Mouse (Mus musculus) MN1 (cell line): Measurements from ENCODE around the gene 6430571L13Rik.

Source experiments
- DNase-seq: peaks from one replicate; pipeline ENCODE4 v3.0.0-alpha.2; 2016; ENCODE audit warnings: low spot score

The 6430571L13Rik gene

GRCm38 (mm10) chr9:107340911-107341645 is 676 bp downstream of the 6430571L13Rik start:
- no peak for DNase-seq

DNA sequence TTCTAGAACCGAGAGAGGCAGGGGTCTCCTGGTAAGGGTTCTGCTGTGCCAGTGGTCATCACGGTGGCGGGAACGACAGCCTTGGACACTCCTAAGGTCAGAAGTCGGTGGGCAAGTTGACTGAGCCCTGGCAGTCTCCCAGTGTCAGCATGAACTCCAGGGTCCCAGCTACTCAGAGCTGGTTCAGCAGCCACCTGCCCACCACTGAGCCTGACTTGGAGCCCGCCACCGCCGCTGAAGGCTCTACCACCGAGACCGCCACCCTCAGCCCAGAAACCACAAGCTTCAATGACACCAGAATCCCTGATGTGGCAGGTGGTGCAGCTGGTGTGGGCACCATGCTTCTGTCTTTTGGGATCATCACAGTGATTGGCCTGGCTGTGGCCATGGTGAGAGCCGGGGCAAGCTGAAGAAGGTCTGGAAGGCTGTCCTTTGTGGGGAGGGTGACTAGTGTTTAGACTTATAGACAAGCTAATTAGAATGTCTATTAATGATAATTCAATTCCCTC is 1.9 kb downstream of the 6430571L13Rik start:
- DNase-seq, result no peak

- DNase-seq, result no peak
Measured at GRCm38 (mm10) chr9:107343146-107343943, 2.9 kb downstream of the 6430571L13Rik start.

- DNase-seq, result no peak
Measured at GRCm38 (mm10) chr9:107344027-107344426, 3.6 kb downstream of the 6430571L13Rik start.

- DNase-seq, result peak; percentile 39
Measured at GRCm38 (mm10) chr9:107346081-107346480, 5.7 kb downstream of the 6430571L13Rik start.

DNA sequence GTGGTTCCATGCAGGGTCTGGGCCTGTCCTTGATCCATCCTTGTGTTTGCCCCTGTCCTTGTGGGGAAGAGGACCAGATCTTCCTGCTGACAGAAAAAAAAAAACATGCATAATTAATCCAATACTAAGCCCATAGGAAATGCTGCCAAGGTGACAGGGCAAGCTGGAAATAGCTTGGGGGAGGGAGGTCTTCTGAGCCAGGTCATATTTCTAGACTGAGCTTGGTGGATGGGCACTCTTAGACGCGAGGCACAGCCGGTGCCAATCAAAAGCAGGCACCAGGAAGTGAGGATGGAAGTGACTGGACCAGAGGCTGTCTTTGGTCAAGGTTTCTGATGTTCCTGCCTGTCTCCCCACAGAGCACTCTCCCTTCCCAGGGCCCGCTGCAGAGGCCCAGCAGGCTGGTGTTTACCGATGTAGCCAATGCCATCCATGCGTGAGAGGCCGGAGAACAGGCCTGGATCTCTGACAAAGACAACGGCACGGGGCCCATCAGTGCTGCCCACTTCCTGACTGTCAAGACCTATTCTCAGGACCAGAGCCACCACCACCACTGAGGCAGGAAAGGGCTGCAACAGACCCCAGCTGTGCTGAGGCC is 7.3 kb downstream of the 6430571L13Rik start:
- no peak for DNase-seq

DNA sequence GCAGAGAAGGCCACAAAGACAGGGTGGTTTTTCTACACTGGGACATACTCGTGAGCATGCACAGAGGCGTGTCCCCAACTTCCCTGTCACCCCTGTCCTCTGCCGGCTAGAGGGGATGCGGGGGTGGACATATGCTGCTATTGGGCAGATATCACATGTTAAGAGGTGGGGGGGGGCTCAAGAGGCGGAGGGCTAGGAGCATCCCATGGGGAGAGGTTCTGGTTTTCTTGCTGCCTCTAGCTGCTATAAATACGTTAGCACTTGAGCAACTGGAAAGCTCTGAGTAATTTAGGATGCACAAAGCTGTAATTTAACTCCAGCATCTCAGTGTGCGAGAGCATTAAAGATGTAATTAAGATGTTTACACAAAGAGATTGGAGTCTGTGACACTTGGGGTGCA is 8.9 kb downstream of the 6430571L13Rik start:
- no peak for DNase-seq

GRCm38 (mm10) chr9:107354826-107355225 is 14.4 kb downstream of the 6430571L13Rik start:
- DNase-seq, result no peak

DNA sequence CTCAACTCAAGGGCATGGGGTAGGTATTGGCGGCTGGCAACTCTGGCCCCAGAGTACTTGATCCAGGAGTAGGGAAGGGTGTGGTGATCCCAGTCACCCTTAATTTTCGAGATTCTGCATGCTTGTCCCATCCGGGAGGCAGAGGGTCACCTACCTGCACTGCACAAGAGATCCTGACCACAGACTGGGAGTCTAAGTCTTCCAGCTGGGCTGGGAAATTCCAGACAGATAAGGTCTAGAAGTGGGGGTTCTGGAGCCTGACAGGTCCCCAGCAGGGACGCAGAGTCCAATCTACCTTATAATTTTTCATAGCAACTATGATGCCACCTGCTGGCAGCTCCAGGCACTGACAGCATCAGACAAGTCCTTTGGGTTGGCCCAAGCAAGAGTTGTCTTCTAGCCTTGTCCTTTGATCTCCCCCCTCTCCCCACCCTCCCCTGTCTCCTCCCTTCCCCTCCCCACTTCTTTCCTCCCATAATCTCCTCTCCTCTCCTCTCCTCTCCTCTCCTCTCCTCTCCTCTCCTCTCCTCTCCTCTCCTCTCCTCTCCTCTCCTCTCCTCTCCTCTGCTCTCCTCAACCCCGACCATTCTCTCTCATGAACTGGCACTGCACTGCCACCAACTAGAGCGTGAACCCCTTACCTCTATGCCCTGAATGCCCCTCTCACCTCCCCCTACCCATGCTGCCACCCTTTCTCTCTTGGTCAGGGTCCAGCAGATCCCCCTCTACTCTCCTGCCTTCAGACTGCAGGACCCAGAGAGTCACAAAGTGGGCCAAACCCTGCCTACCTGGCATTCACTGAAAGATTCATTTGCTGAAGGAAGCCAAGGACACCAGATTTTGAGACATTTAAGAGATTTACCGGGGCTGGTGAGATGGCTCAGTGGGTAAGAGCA is 15.7 kb downstream of the 6430571L13Rik start:
- DNase-seq, result peak; percentile 76

GRCm38 (mm10) chr9:107357651-107358050 is 17.2 kb downstream of the 6430571L13Rik start:
- DNase-seq, result peak; percentile 79

GRCm38 (mm10) chr9:107360989-107361388 is 20.6 kb downstream of the 6430571L13Rik start:
- DNase-seq, result no peak

DNA sequence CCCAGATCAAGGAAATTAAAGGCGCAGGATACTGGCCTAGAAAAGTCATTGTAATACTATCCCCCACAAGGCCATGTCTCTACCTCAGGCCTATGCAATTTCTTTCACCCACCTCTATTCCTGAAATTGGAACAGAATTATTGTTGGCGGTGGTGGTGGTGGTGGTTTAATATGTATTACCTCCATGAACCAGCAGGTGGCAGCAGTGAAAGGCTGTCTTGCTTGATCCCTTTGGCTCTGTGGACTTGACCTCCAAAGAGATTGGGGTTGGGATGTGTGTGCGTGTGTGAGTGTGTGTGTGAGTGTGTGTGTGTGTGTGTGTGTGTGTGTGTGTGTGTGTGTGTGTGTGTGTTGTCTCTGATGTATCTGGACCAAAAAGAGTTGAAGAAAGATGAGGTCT is 26.2 kb downstream of the 6430571L13Rik start:
- DNase-seq, result peak; percentile 50

- no peak for DNase-seq
Measured at GRCm38 (mm10) chr9:107368302-107368701, 27.9 kb downstream of the 6430571L13Rik start.

DNA sequence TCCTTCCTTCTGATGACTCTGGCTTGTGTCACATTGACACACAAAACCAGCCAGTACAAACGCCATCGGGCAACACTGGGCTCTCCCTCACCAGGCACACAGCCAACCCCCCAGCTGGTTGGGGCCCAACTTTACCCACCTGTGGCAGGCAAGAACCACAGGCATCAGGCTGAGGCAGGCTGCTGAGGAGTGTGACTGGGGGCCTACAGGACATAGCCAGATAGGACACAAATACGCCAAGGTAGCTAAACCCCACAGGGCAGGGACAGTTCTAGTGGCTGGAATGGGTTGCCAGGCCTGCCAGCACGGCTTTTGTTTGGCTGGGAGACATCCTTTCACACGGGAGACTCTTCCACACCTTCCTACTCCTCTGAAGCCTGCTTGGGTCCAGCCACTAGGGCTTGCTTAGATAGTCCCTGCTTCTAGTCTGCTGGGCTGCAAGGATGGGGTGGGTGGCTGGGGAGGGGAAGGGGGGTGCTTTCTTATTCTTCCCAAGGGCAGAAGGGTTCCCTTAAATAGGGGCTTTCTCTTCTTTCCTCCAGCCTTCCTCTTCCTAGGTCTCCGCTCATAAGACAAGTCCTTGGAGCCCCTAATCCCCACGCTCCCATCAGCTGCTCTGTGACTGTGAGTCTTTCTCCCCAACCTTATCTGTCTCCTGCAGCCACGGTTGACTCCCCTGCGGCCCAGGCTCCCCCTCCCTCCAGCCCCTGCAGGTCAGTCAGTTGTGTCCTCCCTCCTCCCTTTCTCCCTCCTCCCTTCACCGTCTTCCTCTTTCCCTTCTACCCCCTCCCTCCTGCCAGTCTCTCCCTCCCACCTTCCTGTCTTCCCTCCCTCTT is 29.1 kb downstream of the 6430571L13Rik start:
- DNase-seq, result no peak

- no peak for DNase-seq
Measured at GRCm38 (mm10) chr9:107370106-107370463, 29.7 kb downstream of the 6430571L13Rik start.

- DNase-seq, result no peak
Measured at GRCm38 (mm10) chr9:107372441-107372840, 32.0 kb downstream of the 6430571L13Rik start.

DNA sequence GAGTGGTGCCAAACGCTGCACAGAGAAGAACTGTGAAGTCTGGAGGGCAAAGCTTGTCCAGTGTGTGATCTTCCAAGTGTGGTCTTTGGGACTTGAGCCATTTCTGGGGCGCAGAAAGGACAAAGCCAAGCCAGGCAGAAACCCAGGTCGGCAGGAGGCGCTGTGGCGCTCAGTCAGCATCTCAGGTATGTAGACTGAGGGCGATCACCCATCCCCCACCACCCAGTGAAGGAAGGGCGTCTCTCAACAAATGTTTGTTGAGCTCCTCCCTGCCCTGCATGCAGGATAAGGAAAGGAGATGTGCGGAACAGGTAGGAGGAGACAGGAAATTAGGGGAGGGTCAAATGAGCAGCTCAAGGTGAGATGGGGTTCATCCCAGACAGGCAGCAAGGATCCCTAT is 34.2 kb downstream of the 6430571L13Rik start:
- DNase-seq, result peak; percentile 20

GRCm38 (mm10) chr9:107375451-107375850 is 35.0 kb downstream of the 6430571L13Rik start:
- no peak for DNase-seq

- no peak for DNase-seq
Measured at GRCm38 (mm10) chr9:107377961-107378512, 37.6 kb downstream of the 6430571L13Rik start.

DNA sequence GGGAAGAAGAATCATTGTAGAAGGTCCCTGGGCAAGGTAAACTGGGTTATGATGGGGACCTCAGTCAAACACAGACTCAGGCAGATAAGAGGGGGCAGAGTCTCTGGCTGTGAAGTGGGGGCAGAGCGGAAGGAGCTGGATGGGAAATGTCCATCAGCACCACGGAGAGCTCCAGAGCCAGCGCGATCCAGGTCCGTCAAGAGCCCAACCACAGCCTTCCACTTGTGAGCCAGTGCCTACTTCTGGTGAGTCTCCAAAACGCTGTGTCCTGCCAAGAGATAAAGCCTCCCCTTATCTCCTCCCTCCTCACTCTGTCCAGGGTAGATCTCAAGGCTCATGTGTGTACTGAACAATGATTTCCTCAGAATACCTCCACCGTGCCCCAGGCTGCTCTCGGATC is 41.3 kb downstream of the 6430571L13Rik start:
- no peak for DNase-seq
